Mouse (Mus musculus) cerebellum, adult 2 months (tissue): ENCODE results near the gene 4930470P17Rik. TPM values are rescaled to one million over a fixed set of nuclear protein-coding genes. Genes with fewer than 3 reads are reported as not detected.

Source experiments
- DNase-seq, 2 experiments: peaks; one replicate each; pipeline ENCODE4 v3.0.0; 2021
- H3K27ac ChIP-seq: fragments of 200-500 bp; 2 replicates; pipeline ENCODE4 v1.5.1; 2012; ENCODE audit warnings: low read length, control low read depth, inconsistent platforms; ENCODE audit not compliant: insufficient read depth
- H3K27me3 ChIP-seq: fragments of 200-500 bp; 2 replicates; pipeline ENCODE4 v1.6.1; 2012; ENCODE audit warnings: inconsistent platforms, mild to moderate bottlenecking, low read length, moderate library complexity; ENCODE audit not compliant: control insufficient read depth, insufficient read depth
- H3K4me1 ChIP-seq: fragments of 200-500 bp; 2 replicates; pipeline ENCODE4 v1.6.1; 2011; ENCODE audit warnings: low read length; ENCODE audit not compliant: control insufficient read depth, insufficient read depth
- H3K4me3 ChIP-seq: fragments of 200-500 bp; replicated peaks from 2 replicates; pipeline ENCODE3; 2011; ENCODE audit warnings: mild to moderate bottlenecking, low read depth, low read length, control low read depth; ENCODE audit not compliant: insufficient read depth
- CTCF ChIP-seq: fragments of 200-500 bp; IDR thresholded peaks from 2 replicates; pipeline ENCODE4 v1.5.1; 2011; ENCODE audit warnings: low read depth, mild to moderate bottlenecking, control low read depth, low read length, moderate library complexity, borderline replicate concordance; ENCODE audit not compliant: insufficient read depth
- POLR2A ChIP-seq: fragments of 200-500 bp; IDR thresholded peaks from 2 replicates; pipeline ENCODE4 v1.6.1; 2011; ENCODE audit warnings: low read length, control low read depth, borderline replicate concordance; ENCODE audit not compliant: insufficient read depth
- WGBS: fragments of 180-500 bp; shearing (Covaris S2); methylation state at CpG from one replicate; pipeline ENCODE4 v1.1.7; 2018; 5-methylcytosine and 5-hydroxymethylcytosine counted together
- polyA plus RNA-seq: library from polyadenylated mRNA; depleted of rRNA; stranded (reverse); fragments of >200 nt; gene quantifications from 2 replicates; pipeline ENCODE4 v1.2.3, GENCODE M21; 2012; rRNA removed

The 4930470P17Rik gene
- not detected in 2 replicates for polyA plus RNA-seq

DNA sequence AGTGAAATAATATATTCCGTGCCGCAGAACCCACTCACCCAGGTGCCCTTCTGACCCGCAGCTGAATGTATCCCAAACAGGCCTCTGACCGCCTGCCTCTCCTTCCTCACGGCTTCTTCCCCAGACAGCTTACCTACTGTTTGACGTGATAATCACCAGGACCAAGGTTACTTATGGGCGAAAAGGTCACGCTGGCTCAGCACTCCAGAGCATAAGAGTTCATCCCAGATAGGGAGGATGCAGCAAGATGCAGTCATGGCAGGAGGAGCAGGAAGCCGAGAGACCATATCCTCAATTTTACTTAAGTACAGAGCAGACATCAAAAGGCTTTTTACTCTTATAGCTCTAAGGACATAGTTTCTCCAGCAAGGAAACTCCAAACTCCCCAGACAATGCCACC is at the start of gene 4930470P17Rik:
TSS of gene 4930470P17Rik (minus strand) at position 101 of the 400 bp plus-strand sequence.
- H3K27me3 ChIP-seq, result no peaks in the 10 kb centered on the region; the same call in 1 of the 2 replicates
- no peaks in the 10 kb centered on the region for H3K4me1 ChIP-seq
- WGBS, result 53% methylated on average over 9 of the region's 9 CpGs
- no peak within 1 kb of the TSS for H3K27ac ChIP-seq
- no peak for TF ChIP-seq CTCF
- TF ChIP-seq POLR2A, result no peak
- no peak for DNase-seq
- no peak within 1 kb of the TSS for H3K4me3 ChIP-seq

DNA sequence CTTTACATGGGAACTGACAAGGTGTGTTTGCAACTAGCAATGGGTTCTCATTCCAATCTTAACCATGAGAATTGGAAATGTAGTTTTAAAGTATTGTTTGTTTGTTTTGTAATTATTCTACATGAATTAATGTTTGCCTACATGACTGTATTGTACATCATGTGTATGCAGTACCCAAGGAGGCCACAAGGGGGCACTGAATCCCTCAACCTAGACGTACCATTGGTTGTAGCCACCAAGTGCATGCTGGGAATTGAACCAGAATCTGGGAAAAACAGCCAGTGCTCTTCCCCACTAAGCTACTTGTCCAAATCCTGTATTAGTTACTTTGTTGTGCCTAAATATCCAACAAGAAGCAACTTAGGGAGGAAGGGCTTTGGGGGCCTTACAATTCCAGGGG is 49.7 kb upstream of the 4930470P17Rik start:
- Histone ChIP-seq H3K4me3 (no peak overlapping the region), H3K27ac (no peak overlapping the region), H3K27me3 (no peaks in the 10 kb centered on the region), H3K4me1 (no peaks in the 10 kb centered on the region)
- no peak for DNase-seq
- 93% methylated on average over 1 of the region's 1 CpGs for WGBS
- no peak for TF ChIP-seq POLR2A
- TF ChIP-seq CTCF, result no peak

DNA sequence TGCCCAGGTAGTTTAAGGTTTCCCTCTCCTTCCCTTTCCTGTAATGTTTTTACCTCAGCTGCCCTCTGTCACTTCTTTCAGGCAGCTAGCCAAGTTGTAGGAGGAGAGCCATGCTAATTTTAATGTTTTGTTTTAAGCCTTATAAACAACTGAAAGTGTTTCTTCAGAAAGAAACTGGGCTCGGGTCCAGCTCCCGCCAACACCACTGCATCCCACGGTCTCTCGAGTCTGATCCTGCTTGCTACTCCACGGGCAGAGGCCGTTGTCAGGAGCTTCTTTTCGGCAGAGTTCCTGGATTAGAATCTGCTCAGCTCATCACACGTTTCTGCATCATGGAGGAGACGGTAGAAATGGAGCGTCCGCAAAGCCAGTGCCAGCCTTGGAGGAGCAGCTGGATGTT is 46.7 kb upstream of the 4930470P17Rik start:
- Histone ChIP-seq H3K4me1 (no peaks in the 10 kb centered on the region), H3K27ac (no peak overlapping the region), H3K27me3 (no peaks in the 10 kb centered on the region), H3K4me3 (no peak overlapping the region)
- TF ChIP-seq CTCF (no peak), POLR2A (no peak)
- no peak for DNase-seq
- 17% methylated on average over 11 of the region's 11 CpGs for WGBS

DNA sequence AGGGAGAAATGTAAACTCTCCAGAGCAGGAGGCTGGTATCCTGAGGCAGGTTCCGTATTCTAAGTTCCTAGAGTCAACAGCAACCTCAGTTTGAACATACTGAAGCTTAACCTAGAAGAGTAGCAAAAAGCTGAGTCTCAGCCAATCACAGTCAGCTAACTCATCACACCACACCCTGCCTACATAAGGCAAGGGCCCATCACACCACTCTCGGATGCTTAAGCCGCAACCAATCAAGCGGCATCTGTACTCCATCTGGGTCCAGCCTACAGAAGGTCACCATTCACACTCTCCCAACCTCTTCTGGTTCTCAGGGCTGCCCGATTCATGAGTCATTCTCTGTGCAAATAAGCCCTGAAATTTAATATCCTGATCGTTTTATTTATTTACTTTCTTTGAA is 44.4 kb upstream of the 4930470P17Rik start:
- WGBS, result 95% methylated on average over 6 of the region's 6 CpGs
- no peak overlapping the region for H3K27ac ChIP-seq
- H3K4me1 ChIP-seq, result no peaks in the 10 kb centered on the region
- H3K27me3 ChIP-seq, result no peaks in the 10 kb centered on the region
- no peak overlapping the region for H3K4me3 ChIP-seq
- DNase-seq, result no peak
- TF ChIP-seq CTCF (no peak), POLR2A (no peak)

DNA sequence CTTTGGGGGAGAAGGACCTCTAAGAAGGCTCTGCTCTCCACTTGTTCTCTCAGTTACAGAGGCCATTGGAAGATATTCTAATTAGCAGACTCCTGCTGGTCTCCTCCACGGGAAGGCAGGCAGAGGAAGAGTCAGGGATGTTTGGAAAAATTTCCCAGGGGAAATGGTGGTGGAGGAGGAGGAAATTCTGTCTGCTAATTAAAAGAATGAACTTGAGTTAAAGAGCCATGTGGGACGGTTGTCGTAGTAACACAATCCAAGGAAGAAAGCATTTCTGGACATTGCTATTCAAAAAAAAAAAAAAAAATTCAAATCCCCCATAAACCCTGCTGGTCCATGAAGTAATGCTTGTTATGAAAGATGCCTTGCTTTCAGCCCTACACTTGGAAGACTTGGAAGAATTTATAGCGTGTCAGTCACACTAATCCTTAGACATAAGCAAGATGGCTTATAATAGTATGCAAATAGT is 40.6 kb upstream of the 4930470P17Rik start:
- TF ChIP-seq CTCF (no peak), POLR2A (no peak)
- H3K4me1 ChIP-seq, result no peaks in the 10 kb centered on the region
- no peak overlapping the region for H3K27ac ChIP-seq
- WGBS, result 47% methylated on average over 4 of the region's 4 CpGs
- no peak overlapping the region for H3K4me3 ChIP-seq
- no peaks in the 10 kb centered on the region for H3K27me3 ChIP-seq
- no peak for DNase-seq

DNA sequence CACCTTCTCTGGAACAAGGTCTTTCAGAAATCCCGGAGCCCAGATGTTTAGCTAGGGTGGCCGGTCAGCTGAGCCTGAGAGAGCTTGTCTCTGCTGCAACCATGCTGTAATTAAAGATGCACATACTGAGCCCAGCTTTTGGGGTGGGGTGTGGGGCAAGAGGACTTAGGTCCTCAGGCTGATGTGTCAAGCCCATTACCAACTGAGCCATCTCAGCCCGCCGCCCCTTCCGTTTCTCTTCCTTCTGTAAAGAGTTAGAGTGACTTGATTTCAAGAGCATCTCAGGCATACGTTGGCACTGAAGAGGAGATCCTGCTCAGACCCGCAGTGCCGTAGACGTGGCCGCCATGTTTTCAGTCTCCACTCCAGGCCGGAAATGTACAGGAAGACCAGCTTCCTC is 38.5 kb upstream of the 4930470P17Rik start:
- DNase-seq, result no peak
- no peak overlapping the region for H3K4me3 ChIP-seq
- no peaks in the 10 kb centered on the region for H3K4me1 ChIP-seq
- 82% methylated on average over 11 of the region's 11 CpGs for WGBS
- H3K27me3 ChIP-seq, result no peaks in the 10 kb centered on the region
- no peak for TF ChIP-seq CTCF
- TF ChIP-seq POLR2A, result no peak
- H3K27ac ChIP-seq, result no peak overlapping the region

DNA sequence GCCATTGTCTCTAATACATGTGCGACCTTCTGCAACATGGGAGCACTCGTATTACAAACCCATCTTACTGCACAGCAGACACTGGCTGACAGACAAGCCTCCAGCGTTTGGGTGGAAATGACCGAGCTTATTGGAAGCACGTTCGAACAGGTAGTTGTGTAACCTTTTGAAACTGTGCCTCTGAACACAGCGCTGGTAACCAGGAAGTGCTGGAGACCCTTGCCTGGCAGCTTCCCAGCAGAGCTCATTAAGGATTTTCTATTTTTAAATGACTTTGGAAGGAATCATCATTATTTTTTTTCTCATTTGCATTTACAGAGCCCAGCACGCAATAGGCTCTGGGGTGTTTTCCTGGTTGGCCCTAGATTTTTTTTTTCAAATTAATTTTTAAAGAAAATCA is 36.9 kb upstream of the 4930470P17Rik start:
- H3K4me1 ChIP-seq, result no peaks in the 10 kb centered on the region
- H3K27ac ChIP-seq, result no peak overlapping the region
- 20% methylated on average over 8 of the region's 8 CpGs for WGBS
- DNase-seq, result no peak
- TF ChIP-seq CTCF (no peak), POLR2A (no peak)
- H3K27me3 ChIP-seq, result no peaks in the 10 kb centered on the region
- H3K4me3 ChIP-seq, result no peak overlapping the region

DNA sequence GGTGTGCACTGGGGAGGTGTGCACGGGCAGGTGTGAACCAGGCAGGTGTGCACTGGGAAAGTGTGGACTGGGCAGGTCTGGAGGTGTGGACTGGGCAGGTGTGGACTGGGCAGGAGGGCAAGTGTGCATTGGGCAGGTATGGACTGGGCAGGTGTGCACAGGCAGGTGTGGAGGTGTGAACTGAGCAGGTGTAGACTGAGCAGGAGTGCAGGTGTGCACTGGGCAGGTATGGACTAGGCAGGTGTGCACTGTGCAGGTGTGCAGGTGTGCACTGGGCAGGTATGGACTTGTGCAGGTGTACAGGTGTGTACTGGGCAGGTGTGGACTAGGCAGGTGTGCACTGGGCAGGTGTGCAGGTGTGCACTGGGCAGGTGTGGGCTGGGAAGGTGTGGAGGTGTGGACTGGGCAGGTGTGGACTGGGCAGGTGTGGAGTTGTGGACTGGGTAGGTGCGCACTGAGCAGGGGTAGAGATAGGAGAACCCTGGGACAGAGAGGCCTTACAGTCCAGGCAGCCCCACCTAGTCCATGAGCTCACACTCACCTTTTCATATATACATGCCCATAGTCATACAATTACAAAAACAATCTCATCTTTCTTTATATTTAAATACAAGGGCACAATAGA is 31.3 kb upstream of the 4930470P17Rik start:
- Histone ChIP-seq H3K4me1 (no peaks in the 10 kb centered on the region), H3K27me3 (no peaks in the 10 kb centered on the region), H3K4me3 (no peak overlapping the region), H3K27ac (no peak overlapping the region)
- TF ChIP-seq CTCF, result no peak
- TF ChIP-seq POLR2A, result no peak
- DNase-seq, result no peak
- WGBS, result 97% methylated on average over 2 of the region's 2 CpGs

DNA sequence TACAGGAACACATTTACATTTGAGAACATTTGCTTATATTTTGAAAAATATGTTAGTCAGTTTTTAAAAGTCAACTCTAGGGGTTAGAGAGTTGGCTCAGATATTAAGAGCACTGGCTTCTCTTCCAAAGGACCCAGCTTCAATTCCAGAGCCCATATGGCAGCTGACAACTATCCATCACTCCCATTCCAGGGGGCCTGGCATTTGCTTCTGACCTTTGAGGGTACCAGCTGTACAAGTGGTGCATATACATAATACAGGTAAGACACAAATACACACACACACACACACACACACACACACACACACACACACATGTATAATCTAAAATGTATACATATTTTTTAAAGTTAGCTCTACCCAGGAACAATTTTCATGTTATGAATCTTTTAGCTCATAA is 30.6 kb upstream of the 4930470P17Rik start:
- Histone ChIP-seq H3K27me3 (no peaks in the 10 kb centered on the region), H3K27ac (no peak overlapping the region), H3K4me3 (no peak overlapping the region), H3K4me1 (no peaks in the 10 kb centered on the region)
- no peak for TF ChIP-seq CTCF
- no peak for TF ChIP-seq POLR2A
- no peak for DNase-seq
